Mouse (Mus musculus): ENCODE results near the gene Prpf4b. TPM values are rescaled to one million over a fixed set of nuclear protein-coding genes. Genes with fewer than 3 reads are reported as not detected.
"Not testable (repeated sequence)": the region's sequence is repeated elsewhere in the genome, so short reads cannot be mapped to it uniquely, and the experiment has no call there.

The Prpf4b gene
- polyA plus RNA-seq, 1 experiment from 2014 or later: 83.8 TPM

DNA sequence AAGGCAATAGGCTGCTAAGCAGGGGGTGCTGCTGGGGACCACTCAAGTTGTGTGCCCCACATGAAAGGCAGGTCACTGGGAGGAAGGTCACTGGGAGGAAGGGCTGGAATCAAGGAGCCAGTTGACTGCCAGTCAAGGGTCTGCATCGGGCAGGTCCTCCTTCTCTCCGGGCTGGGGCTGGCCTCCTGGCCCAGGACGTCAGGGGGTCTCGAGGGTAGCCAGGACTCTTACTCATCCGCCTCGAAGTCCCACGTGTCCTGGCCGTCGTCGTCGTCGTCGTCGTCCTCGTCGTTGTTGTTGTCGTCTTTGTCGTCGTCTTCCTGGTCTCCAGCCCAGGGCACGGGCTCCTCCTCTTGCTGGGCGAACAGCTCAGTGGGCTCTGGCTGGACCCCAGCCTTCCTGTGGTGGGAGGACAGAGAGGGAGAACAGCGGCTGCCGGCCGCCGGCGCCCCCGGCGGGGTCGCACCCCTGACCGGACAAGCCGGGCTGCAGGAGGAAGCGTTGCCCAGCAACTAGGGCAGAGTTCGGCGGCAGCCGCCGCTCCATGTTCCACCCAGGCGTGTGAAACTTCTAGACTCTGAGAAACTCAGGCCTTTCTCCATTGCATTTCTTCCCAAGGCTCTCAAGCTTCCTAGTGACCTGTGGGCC lies 41.5 kb downstream of the Prpf4b start:
- Histone ChIP-seq H3K4me1 (ENCODE audit: control insufficient read depth, insufficient read depth, low read length) (peaks cover 5% of the 10 kb centered on the region; the same call in 1 of the 2 replicates), H3K4me3 (replicated peaks; ENCODE audit: low read depth, low read length) (peak overlapping the region; percentile 22), H3K9ac (replicated peaks; ENCODE audit: low read length) (no peak overlapping the region; the same call in 1 of the 2 replicates), H3K27ac (replicated peaks; ENCODE audit: low read depth, low read length) (no peak overlapping the region), H3K9me3 (ENCODE audit: control insufficient read depth, low read length) (no peaks in the 10 kb centered on the region), H3K27me3 (ENCODE audit: control insufficient read depth, insufficient read depth, low read length) (no peaks in the 10 kb centered on the region), H3K36me3 (ENCODE audit: control insufficient read depth, insufficient read depth, low read length) (no peaks in the 10 kb centered on the region), H3K4me2 (ENCODE audit: low read length) (peak overlapping the region; percentile 50)
- ATAC-seq (ENCODE audit: low FRiP score, low TSS enrichment): no peak
- WGBS: 27% methylated on average over 37 of the region's 37 CpGs
- DNase-seq: peak; percentile 15

- ATAC-seq (ENCODE audit: low FRiP score, low TSS enrichment) (no peak), DNase-seq (no peak)
- H3K4me2 ChIP-seq (ENCODE audit: low read length): no peak within 1 kb of the TSS
- no peak within 1 kb of the TSS for H3K27ac ChIP-seq (replicated peaks; ENCODE audit: low read depth, low read length)
- no peaks in the 10 kb centered on the region for H3K4me1 ChIP-seq (ENCODE audit: control insufficient read depth, insufficient read depth, low read length)
- no peaks in the 10 kb centered on the region for H3K9me3 ChIP-seq (ENCODE audit: control insufficient read depth, low read length)
- WGBS: 87% methylated on average over 4 of the region's 4 CpGs
- H3K9ac ChIP-seq (replicated peaks; ENCODE audit: low read length): no peak within 1 kb of the TSS
- H3K4me3 ChIP-seq (replicated peaks; ENCODE audit: low read depth, low read length): no peak within 1 kb of the TSS
- H3K27me3 ChIP-seq (ENCODE audit: control insufficient read depth, insufficient read depth, low read length): no peaks in the 10 kb centered on the region
- H3K36me3 ChIP-seq (ENCODE audit: control insufficient read depth, insufficient read depth, low read length): no peaks in the 10 kb centered on the region
These were observed 49.1 kb downstream of the Prpf4b start, which contains the start of the genes Fam217a and 4933417A18Rik for GRCm38 (mm10) chr13:34924210-34924609. Gene Fam217a, minus strand, starts transcription at chr13:34924310. Gene 4933417A18Rik, plus strand, starts transcription at chr13:34924409.

- H3K4me3 ChIP-seq (replicated peaks; ENCODE audit: low read depth, low read length): no peak overlapping the region
- no peak overlapping the region for H3K4me2 ChIP-seq (ENCODE audit: low read length)
- H3K9ac ChIP-seq (replicated peaks; ENCODE audit: low read length): no peak overlapping the region
- H3K27ac ChIP-seq (replicated peaks; ENCODE audit: low read depth, low read length): no peak overlapping the region
- H3K27me3 ChIP-seq (ENCODE audit: control insufficient read depth, insufficient read depth, low read length): no peaks in the 10 kb centered on the region
- DNase-seq (peak; percentile 28), ATAC-seq (ENCODE audit: low FRiP score, low TSS enrichment) (no peak)
- no peaks in the 10 kb centered on the region for H3K4me1 ChIP-seq (ENCODE audit: control insufficient read depth, insufficient read depth, low read length)
- WGBS: 80% methylated on average over 10 of the region's 10 CpGs
- H3K9me3 ChIP-seq (ENCODE audit: control insufficient read depth, low read length): no peaks in the 10 kb centered on the region
- no peaks in the 10 kb centered on the region for H3K36me3 ChIP-seq (ENCODE audit: control insufficient read depth, insufficient read depth, low read length)
These were observed 60.0 kb downstream of the Prpf4b start for GRCm38 (mm10) chr13:34934931-34935644.

GRCm38 (mm10) chr13:34942370-34942769 lies 67.3 kb downstream of the Prpf4b start:
- no peak overlapping the region for H3K27ac ChIP-seq (replicated peaks; ENCODE audit: low read depth, low read length)
- H3K4me1 ChIP-seq (ENCODE audit: control insufficient read depth, insufficient read depth, low read length): no peaks in the 10 kb centered on the region
- no peaks in the 10 kb centered on the region for H3K27me3 ChIP-seq (ENCODE audit: control insufficient read depth, insufficient read depth, low read length)
- H3K9ac ChIP-seq (replicated peaks; ENCODE audit: low read length): no peak overlapping the region
- no peak for ATAC-seq (ENCODE audit: low FRiP score, low TSS enrichment)
- no peak for DNase-seq
- H3K4me2 ChIP-seq (ENCODE audit: low read length): no peak overlapping the region
- H3K4me3 ChIP-seq (replicated peaks; ENCODE audit: low read depth, low read length): no peak overlapping the region
- no peaks in the 10 kb centered on the region for H3K36me3 ChIP-seq (ENCODE audit: control insufficient read depth, insufficient read depth, low read length)
- H3K9me3 ChIP-seq (ENCODE audit: control insufficient read depth, low read length): no peaks in the 10 kb centered on the region

DNA sequence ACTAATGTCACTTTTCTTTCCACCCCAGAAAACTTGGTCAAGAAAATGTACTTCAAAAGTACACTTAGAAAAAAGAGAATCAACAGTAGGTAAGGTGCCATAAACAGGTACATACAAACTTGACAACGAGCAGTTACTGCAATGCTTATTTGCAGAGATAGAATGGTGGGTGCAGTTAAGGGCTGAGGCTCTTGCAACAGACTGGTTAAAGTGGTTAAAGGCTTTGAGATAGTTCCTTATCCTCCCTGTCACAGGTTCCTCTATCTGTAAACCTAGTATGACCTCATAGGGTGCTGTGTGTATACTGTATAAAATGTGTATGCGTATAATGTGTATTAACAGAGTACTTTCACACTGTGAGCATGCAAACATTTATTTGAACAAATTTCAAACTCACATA lies 76.3 kb downstream of the Prpf4b start:
- H3K27ac ChIP-seq (replicated peaks; ENCODE audit: low read depth, low read length); DNase-seq; ATAC-seq (ENCODE audit: low FRiP score, low TSS enrichment); H3K36me3 ChIP-seq (ENCODE audit: control insufficient read depth, insufficient read depth, low read length); H3K4me3 ChIP-seq (replicated peaks; ENCODE audit: low read depth, low read length); H3K4me2 ChIP-seq (ENCODE audit: low read length); H3K9ac ChIP-seq (replicated peaks; ENCODE audit: low read length); H3K9me3 ChIP-seq (ENCODE audit: control insufficient read depth, low read length); H3K27me3 ChIP-seq (ENCODE audit: control insufficient read depth, insufficient read depth, low read length); H3K4me1 ChIP-seq (ENCODE audit: control insufficient read depth, insufficient read depth, low read length): not testable (repeated sequence)
- 97% methylated on average over 2 of the region's 2 CpGs for WGBS

Other genes with a start within 250 kb of the Prpf4b start
- gene Pxdc1, start 221.8 kb upstream of the Prpf4b start, polyA plus RNA-seq (2014; fragmentation: Nextera tagmentation; extraction: Ambion mirVana): 9.6 and 10.1 TPM in 2 replicates
- gene Fam50b, start 140.5 kb upstream of the Prpf4b start, polyA plus RNA-seq (2014; fragmentation: Nextera tagmentation; extraction: Ambion mirVana): not detected in 2 replicates
- 0.74 and 0.83 TPM in 2 replicates for gene Fam217a, start 49.0 kb downstream of the Prpf4b start, polyA plus RNA-seq (2014; fragmentation: Nextera tagmentation; extraction: Ambion mirVana)
- not detected in 2 replicates for gene 4933417A18Rik, start 49.1 kb downstream of the Prpf4b start, polyA plus RNA-seq (2014; fragmentation: Nextera tagmentation; extraction: Ambion mirVana)
- 0.16 and 0.42 TPM in 2 replicates for gene Eci3, start 88.5 kb downstream of the Prpf4b start, polyA plus RNA-seq (2014; fragmentation: Nextera tagmentation; extraction: Ambion mirVana)
- gene Eci2, start 151.8 kb downstream of the Prpf4b start, polyA plus RNA-seq (2014; fragmentation: Nextera tagmentation; extraction: Ambion mirVana): 93.9 and 115 TPM in 2 replicates